Comparison of ENCODE assay signal across 8 mouse cellular contexts in the genomic region with DNA sequence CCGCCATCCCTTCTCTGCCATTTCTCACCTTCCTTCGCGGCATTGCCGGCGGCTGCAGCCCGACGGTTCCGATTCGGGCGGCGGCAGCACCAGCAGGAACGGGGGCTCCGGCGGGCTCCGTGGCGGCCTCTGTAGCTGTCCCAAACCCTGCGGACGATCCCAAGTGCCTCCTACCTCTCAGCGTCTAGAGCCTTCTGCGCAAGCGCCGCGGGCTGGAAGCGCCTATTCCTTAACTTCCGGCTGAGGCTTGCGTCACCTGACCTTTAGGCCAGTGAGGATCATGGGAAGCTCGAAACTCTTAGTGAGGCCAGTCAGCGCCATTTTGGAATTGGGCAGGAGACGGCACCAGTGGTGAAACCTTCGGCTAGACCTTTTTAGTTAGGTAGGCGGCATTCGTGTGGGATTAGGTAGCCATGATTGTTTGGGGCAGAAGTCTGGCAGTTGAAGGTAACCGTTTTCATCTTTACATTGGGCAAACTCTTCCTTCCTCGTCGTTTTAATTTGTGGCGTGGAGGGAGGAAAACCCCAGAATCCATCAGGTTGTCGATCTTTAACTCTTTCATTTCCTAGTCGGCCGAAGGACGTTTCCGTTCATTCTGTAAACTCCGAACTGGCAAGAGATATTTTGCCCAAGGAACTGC. TPM values are rescaled to one million over a fixed set of nuclear protein-coding genes. Genes with fewer than 3 reads are reported as not detected.
DNase-seq lines count a peak whose midpoint lies in the region; ATAC-seq and TF ChIP-seq lines count a peak whose summit lies in the region.

Gene Kat7, minus strand, starts transcription at position 240 of the 641 bp plus-strand sequence.

- H3K4me2 ChIP-seq in forebrain, embryonic 15.5 days (replicated peaks): peak within 1 kb of the TSS; percentile 73

- no peak for TF ChIP-seq CTCF in lung, adult 2 months (IDR thresholded peaks at IDR 0.05; ENCODE audit: insufficient read depth, low read length)
- no peak for TF ChIP-seq CTCF in thymus, adult 2 months (IDR thresholded peaks at IDR 0.05; ENCODE audit: borderline replicate concordance, control insufficient read depth, extremely low read depth, insufficient read depth, low read length, poor library complexity)

- H3K9me3 ChIP-seq in ES-E14 (ENCODE audit: control insufficient read depth, insufficient read depth, low read depth, low read length): no peaks in the 10 kb centered on the region
- H3K9me3 ChIP-seq in forebrain, embryonic 15.5 days: no peaks in the 10 kb centered on the region

- ATAC-seq in forebrain, embryonic 15.5 days (replicated peaks): peak; percentile 94
- peak; percentile 88 for ATAC-seq in neutrophil, adult 5-6 weeks (ENCODE audit: extremely low read depth, insufficient number of reproducible peaks, low FRiP score, poor library complexity, severe bottlenecking)

- peaks cover 6% of the 10 kb centered on the region for H3K36me3 ChIP-seq in ES-E14 (ENCODE audit: control insufficient read depth, insufficient read depth, low read length, poor library complexity, severe bottlenecking)
- H3K36me3 ChIP-seq in forebrain, embryonic 15.5 days: peaks cover 4% of the 10 kb centered on the region; the same call in 1 of the 2 replicates
- peaks cover 10% of the 10 kb centered on the region; the same call in 1 of the 2 replicates for H3K36me3 ChIP-seq in thymus, adult 2 months (ENCODE audit: control insufficient read depth, insufficient read depth, low read length)

- in situ Hi-C loops in ES-E14 (cut with MboI; ENCODE audit: low sequenced_read_pairs in 2 of 2, unreplicated experiment in 2 of 2): no loop called here

- peak within 1 kb of the TSS; percentile 100 for H3K9ac ChIP-seq in ES-E14 (ENCODE audit: insufficient read depth, low read depth, low read length, poor library complexity, severe bottlenecking)
- H3K9ac ChIP-seq in forebrain, embryonic 15.5 days (replicated peaks): peak within 1 kb of the TSS; percentile 95

- WGBS in forebrain, embryonic 15.5 days: under 1% methylated on average over 42 of the region's 42 CpGs
- WGBS in lung, adult 2 months: under 1% methylated on average over 41 of the region's 42 CpGs
- under 1% methylated on average over 42 of the region's 42 CpGs for WGBS in thymus, adult 2 months

- peak; percentile 97 for DNase-seq in ES-E14 (ENCODE audit: low read depth, low spot score)
- peak; percentile 99 for DNase-seq in cerebellum, adult 11-12 months
- DNase-seq in heart, postnatal 25 days (ENCODE audit: low spot score): peak; percentile 97
- peak; percentile 99 for DNase-seq in layer of hippocampus, adult 18-20 months (ENCODE audit: low spot score in 2 of 2)
- DNase-seq in lung, adult 2 months: peak; percentile 96
- DNase-seq in thymus, adult 2 months: peak; percentile 96

- H3K4me1 ChIP-seq in ES-E14 (ENCODE audit: control insufficient read depth in 2 of 2, insufficient read depth in 2 of 2, low read length in 2 of 2, poor library complexity in 1 of 2): peaks cover 2 to 3% of the 10 kb centered on the region in 2 experiments; a peak in 3 of 4 replicates
- peaks cover 23% of the 10 kb centered on the region for H3K4me1 ChIP-seq in forebrain, embryonic 15.5 days
- peaks cover 5% of the 10 kb centered on the region for H3K4me1 ChIP-seq in lung, adult 2 months (ENCODE audit: control insufficient read depth, insufficient read depth, low read length)
- peaks cover 7% of the 10 kb centered on the region for H3K4me1 ChIP-seq in thymus, adult 2 months (replicated peaks; ENCODE audit: control insufficient read depth, insufficient read depth, low read length)

- peak within 1 kb of the TSS; percentile 89 to 98 for H3K4me3 ChIP-seq in ES-E14 (ENCODE audit: insufficient read depth in 1 of 2, low read depth in 1 of 2, low read length in 2 of 2, poor library complexity in 1 of 2, severe bottlenecking in 1 of 2)
- H3K4me3 ChIP-seq in forebrain, embryonic 15.5 days: peak within 1 kb of the TSS; percentile 95
- H3K4me3 ChIP-seq in lung, adult 2 months (replicated peaks; ENCODE audit: extremely low read depth, low read depth, low read length): peak within 1 kb of the TSS; percentile 92
- H3K4me3 ChIP-seq in thymus, adult 2 months (ENCODE audit: control insufficient read depth, insufficient read depth, low read length): peak within 1 kb of the TSS; percentile 88

- peak; percentile 71; the same call in 1 of the 2 replicates for TF ChIP-seq POLR2A in lung, adult 2 months (IDR thresholded peaks at IDR 0.05; ENCODE audit: borderline replicate concordance, extremely low read depth, low read depth, low read length)
- TF ChIP-seq POLR2A in thymus, adult 2 months (IDR thresholded peaks at IDR 0.05; ENCODE audit: control insufficient read depth, extremely low read depth, insufficient read depth, low read length, poor library complexity): peak; percentile 46; the same call in 1 of the 2 replicates

- H3K27ac ChIP-seq in ES-E14 (ENCODE audit: insufficient read depth, low read depth, low read length, poor library complexity, severe bottlenecking): peak within 1 kb of the TSS; percentile 99
- peak within 1 kb of the TSS; percentile 97 for H3K27ac ChIP-seq in forebrain, embryonic 15.5 days (replicated peaks)
- peak within 1 kb of the TSS; percentile 90 for H3K27ac ChIP-seq in thymus, adult 2 months (ENCODE audit: control insufficient read depth, insufficient read depth, low read length)

- no peaks in the 10 kb centered on the region for H3K27me3 ChIP-seq in forebrain, embryonic 15.5 days
- H3K27me3 ChIP-seq in thymus, adult 2 months (ENCODE audit: control insufficient read depth, insufficient read depth, low read length): no peaks in the 10 kb centered on the region

- intact Hi-C loops in heart, postnatal 25 days (cut with DNase I): loop anchor here (1.0 kb wide), 1 partner anchor 74 kb away; the partner anchor contains the start of gene Slc35b1

TF ChIP-seq in ES-E14, 5 proteins besides CTCF, POLR2A, EP300 and RAD21:
- TF ChIP-seq HCFC1 (IDR thresholded peaks at IDR 0.05; ENCODE audit: borderline replicate concordance, insufficient read depth, low read length) (peak; percentile 94), MAFK (IDR thresholded peaks at IDR 0.05; ENCODE audit: insufficient read depth, low read depth, low read length) (no peak)

RNA-seq across cellular contexts. Expression of gene Kat7, which starts in this region (rescaled TPM):
- total RNA-seq in ES-E14 (2012; rRNA removed): 108 and 118 TPM in 2 replicates
- polyA plus RNA-seq in forebrain, embryonic 15.5 days (2015; fragmentation: Nextera tagmentation; extraction: Ambion mirVana): 75.7 and 75.9 TPM in 2 replicates
- total RNA-seq in heart, postnatal 25 days (2021): 10 to 100 TPM; 26.9 to 28.5 TPM
- total RNA-seq in layer of hippocampus, adult 18-20 months (2021): 10 to 100 TPM; 76.5 to 82.0 TPM
- polyA plus RNA-seq in lung, adult 2 months (2012; rRNA removed): 21.5 and 37.2 TPM in 2 replicates
- 63.7 and 69.5 TPM in 2 replicates for total RNA-seq in neutrophil, adult 5-6 weeks (2017)
- 55.5 and 64.8 TPM in 2 replicates for polyA plus RNA-seq in thymus, adult 2 months (2012; rRNA removed)

Comparison
In these comparisons a context has a peak if more than half of its experiments do, and no peak if none do; other contexts are left out.
1. Peak in every context shown above with its lines: DNase-seq, ATAC-seq, H3K4me3 ChIP-seq and H3K27ac ChIP-seq.